Mouse (Mus musculus): ENCODE data around the gene Mfap4.

DNA sequence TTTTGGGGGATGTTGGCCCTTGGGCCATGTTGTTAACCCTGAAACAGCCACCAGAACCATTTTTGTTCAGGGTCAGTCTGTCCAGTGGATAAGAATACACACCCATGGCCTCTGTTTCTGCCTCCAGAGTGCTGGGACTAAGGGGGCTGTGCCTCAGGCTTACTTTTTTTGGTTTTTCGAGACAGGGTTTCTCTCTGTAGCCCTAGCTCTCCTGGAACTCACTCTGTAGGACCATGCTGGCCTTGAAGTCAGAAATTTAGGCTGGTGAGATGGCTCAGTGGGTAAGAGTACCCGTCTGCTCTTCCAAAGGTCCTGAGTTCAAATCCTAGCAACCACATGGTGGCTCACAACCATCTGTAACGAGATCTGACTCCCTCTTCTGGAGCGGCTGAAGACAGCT, 6.4 kb upstream of the Mfap4 start:
- TF ChIP-seq CTCF (IDR thresholded peaks at IDR 0.05; ENCODE audit: low read depth, low read length) (no peak), POLR2A (IDR thresholded peaks at IDR 0.05; ENCODE audit: borderline replicate concordance, low read depth, low read length) (no peak)

All from bone marrow macrophage, adult 2 months (primary cell).